Mouse (Mus musculus) embryonic fibroblast, embryonic 13.5 days (primary cell): ENCODE data around the gene Gm1604a.
"Not testable (repeated sequence)": the region's sequence is repeated elsewhere in the genome, so short reads cannot be mapped to it uniquely, and the experiment has no call there.

Source experiments
- CTCF ChIP-seq: IDR thresholded peaks from 2 replicates; pipeline ENCODE4 v1.5.1; 2011; ENCODE audit warnings: mild to moderate bottlenecking, control low read depth, low read length, moderate library complexity, borderline replicate concordance; ENCODE audit not compliant: insufficient read depth
- POLR2A ChIP-seq: IDR thresholded peaks from 2 replicates; pipeline ENCODE4 v1.6.1; 2011; ENCODE audit warnings: low read depth, mild to moderate bottlenecking, control low read depth, low read length, moderate library complexity

GRCm38 (mm10) chr17:7009440-7009839, 15.9 kb upstream of the Gm1604a start:
- not testable (repeated sequence) for TF ChIP-seq CTCF, POLR2A
